Mouse (Mus musculus) ovary, postnatal 10 days (tissue): ENCODE data around the gene Abhd16a.

ENCODE experiments used
- DNase-seq: peaks from one replicate; pipeline ENCODE4 v3.0.0; 2022; ENCODE audit warnings: low spot score

Gene Abhd16a

DNA sequence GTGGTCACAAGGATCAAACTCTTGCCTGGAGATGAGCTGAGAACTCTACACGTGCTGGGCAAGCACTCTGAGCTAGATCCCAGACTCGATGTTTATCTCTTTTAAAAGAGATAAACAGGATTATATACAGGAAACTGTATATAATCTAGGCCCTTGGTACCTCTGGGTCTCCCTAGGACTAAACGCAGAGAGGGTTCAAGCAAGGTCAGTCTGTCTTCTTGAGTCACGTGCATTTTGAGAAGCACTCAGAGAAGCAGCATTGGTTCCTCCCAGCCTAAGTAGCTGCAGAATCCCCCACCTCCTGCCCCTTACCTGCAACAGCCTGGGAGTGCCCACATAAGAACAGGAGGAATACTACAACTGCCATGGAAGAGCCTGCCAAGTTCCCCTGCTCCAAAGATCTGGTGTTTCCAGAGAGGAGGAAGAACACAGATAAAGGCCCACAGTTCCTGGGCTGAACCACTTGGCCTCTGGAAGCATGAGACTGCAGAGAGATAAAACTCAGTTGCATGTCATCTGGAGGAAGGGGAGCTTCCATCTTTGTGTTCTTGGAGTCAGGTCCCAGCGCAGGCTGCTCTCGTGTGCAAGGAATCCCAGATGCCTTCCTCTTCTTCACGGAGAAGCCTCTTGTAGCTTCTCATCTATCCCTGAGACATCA is 3.7 kb upstream of the Abhd16a start, which contains the start of gene Ly6g6f:
TSS of gene Ly6g6f (minus strand) at position 403 of the 658 bp plus-strand sequence.
- DNase-seq: no peak

DNA sequence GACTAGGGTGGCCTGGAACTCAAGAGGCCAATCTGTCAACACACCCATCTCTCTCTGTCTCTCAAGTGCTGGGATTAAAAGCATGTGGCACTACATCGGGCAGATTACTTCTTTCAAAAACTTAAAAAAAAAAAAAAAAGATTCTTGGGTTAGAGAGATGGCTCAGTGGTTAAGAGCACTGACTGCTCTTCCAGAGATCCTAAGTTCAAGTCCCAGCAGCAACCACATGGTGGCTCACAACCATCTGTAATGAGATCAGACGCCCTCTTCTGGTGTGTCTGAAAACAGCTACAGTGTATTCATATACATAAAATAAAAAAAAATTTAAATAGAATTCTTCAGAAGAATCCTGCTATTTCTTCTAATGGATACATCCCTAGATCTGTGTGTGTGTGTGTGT is 912 bp upstream of the Abhd16a start:
- no peak for DNase-seq

DNA sequence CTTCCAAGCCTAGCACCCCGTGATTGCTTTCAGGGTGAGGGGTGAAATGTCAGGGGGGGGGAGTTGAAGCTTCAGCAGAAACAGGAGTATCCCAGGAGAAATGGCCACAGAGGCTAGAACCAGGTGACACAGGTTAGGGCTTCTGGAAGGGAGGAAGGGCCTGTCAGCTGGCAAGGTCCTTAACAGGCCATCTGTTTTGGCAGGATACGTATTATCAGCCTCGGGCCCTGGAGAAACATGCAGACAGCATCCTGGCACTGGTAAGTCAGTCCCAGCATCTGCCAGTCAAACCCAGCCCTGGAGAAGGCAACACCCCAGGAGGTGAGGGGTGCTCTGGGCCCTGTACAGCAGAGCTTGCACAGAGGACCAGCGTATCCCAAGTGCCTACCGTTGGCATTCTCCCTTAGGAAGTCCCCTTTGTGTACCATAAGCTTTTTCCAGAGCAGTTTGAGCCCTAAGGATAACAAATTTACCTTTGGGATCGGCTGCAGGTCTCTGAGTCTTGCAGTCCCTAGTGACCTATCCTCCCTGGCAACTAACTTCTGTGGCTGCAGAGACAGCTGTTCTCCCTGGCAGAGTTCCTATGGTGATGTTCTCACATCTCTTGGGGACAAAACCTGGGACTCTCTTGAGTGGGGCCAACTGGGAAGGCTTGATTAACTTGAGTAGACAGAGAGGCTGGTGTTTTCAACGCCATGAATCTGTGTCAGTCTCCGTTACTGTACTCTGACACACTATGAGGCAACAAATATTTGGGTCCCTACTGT is 1.3 kb downstream of the Abhd16a start:
- no peak for DNase-seq

DNA sequence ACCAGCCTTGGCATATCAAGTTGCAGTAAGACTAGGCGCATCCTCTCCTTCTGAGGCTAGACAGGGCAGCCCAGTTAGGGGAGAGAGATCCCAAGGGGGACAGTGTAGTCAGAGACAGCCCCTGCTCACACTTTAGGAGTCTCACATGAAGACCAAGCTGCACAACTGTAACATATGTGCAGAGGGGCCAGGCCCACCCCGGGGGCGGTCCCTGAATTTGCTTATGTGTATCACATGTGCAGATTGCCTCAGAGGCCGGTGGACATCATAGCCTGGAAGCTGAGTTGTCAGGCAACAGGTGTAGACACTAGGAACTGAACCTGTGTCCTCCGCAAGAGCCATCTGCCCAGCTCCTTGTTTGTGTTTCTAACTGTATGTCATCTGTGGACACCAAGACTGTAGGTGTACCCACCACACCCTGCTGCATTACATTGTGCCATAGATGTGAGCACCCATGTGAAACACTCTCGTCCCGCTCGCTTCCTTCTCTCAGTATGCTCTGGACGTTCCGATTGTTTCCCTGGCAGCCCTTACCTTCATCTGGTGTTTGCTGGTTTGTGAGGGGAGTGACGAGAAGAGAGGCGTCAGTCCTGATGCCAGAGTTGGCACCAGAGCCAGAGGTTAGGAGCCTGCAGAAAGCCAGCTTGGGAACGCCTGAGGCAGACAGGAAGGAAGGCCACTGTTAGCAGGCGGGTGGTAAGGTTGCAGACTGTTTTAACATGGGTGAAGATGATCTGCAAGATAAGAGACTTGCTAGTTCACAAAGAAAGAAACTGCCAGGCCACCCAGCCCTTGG is 3.5 kb downstream of the Abhd16a start:
- DNase-seq: no peak

DNA sequence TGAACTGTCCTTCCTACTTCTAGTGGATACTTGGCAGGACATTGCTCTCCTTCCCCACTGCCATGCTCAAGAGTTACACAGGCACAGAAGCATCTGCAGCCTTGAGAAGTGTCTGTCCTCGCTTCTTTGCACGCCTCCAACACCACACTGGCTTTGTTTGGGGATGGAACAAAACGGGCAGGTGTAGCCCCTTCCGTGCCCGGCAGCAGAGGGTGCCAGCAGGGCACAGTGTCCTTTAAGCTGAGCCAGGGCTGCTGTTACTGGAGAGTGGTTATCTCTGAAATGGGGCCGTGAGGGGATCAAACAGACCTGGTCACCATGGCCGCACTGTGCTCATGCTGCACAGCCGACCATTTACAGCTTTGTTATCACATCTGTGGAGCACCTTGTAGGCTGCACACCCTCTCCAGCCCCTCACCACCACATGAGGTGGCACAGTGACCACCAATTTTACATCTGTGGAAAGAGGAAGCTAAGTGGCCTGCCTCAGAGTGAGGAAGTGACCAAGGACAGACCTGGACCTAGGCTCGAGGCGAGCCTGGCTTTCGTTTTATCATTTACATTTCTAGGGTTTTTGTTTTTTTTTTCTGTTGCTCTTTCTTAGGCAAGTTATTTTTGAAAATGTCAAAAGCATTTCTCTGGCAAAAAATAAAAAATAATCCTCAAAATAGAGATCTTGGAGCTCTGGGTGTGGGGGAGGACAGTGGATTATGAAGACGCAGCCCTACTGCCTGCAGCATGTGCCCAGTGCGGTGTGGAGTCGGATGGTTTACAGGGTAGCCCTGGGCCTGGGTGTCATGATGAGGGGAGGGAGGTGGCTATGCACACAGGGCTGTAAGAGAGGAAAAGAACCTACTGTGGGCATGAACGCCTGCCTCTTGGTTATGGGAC is 5.7 kb downstream of the Abhd16a start:
- DNase-seq: no peak

DNA sequence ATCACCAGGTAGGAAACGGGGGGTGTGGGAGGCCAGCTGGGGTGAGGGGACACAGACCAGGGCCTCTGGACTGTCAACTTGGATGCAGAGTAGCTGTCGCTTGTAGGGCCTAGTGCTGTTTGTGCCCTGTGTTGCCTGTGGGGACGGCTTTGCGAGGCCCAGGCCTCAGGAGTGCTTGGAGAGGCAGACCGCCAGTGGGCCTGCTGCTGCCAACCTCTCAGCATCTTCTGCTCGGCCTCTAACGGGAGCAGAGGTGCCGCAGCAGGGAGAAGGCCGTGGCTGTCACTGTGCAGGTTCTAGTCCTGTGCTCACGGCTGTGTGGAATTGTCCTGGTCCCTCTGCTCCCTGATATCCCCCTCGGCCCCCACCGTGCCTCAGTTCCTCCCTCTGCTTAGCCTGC is 7.5 kb downstream of the Abhd16a start:
- no peak for DNase-seq

DNA sequence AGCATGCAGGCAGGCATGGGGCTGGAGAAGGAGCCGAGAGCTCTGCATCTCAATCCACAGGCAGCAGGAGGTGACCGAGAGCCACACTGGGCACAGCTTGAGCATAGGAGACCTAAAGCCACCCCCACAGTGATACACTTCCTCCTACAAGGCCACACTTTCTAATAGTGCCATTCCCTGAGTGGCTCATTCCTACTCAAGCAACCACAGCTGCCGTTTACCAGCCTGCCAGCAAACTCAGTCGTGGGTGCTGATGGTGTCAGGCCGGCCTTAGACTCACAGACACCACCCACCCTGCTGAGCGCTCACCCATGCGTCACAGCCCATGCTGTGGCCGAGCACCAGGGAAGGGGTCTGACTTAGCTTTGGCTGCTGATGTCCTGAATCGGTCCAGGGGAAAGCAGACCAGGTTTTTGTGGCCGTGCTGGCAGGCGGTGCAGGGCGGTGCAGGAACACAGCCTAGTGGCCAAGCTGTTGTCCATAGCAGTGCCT is 8.1 kb downstream of the Abhd16a start:
- no peak for DNase-seq

DNA sequence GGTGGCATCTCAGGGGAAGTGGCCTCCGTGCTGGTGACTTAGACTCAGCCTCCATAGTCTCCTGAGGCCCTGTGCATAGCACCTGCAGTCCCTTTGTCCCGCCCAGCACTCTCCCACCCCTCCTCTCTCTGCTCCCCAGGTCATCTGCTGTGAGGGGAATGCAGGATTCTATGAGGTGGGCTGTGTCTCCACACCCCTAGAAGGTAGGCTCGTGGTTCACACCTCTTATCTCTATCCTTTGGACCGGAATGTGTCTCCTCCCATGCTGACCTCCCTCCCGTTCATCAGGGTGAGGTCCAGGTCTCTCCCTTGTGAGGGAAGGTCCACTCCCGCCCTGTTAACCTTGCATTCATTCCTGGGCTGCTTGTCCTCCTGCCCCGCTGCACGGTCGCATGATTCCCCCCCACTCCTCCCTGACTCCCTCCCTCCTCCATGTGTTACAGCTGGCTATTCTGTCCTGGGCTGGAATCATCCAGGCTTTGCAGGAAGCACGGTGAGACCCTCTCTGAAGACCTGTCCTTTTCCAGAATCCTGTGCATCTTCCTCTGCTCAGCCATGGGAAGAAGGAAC is 11.2 kb downstream of the Abhd16a start:
- DNase-seq: no peak

DNA sequence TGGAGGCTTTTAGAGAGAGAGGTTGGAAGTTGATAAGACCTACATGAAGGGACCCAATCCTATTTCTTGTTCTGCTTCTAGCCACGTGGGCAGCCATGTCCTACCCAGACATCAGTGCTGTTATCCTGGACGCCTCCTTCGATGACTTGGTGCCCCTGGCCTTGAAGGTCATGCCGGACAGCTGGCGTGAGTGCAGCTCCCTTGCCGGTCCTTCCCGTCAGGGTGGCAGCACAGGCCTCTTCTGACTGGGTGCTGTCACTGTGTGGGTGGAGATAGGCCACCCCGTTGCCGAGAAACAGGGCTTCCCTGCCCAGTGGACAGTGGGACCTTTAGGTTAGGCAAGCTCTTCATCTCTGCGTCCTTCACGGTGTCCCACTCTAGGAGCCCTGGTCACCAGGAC is 12.1 kb downstream of the Abhd16a start:
- DNase-seq: no peak

DNA sequence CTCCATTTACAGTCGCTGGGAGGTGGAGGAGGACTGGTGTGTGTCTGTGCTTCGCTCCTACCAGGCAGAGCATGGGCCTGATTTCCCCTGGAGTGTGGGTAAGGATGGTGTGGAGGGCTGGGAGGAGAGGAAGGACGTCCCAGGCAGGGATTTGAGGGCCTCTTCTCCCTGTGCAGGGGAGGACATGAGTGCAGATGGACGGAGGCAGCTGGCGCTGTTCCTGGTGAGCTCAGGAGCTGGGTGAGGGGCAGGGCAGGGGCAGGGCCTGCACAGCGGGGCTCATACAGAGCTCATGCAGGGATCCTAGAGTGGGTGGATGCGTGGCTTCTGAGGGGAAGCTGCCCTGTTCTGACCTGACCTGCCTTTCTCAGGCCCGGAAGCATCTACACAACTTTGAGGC is 13.2 kb downstream of the Abhd16a start:
- DNase-seq: no peak

DNA sequence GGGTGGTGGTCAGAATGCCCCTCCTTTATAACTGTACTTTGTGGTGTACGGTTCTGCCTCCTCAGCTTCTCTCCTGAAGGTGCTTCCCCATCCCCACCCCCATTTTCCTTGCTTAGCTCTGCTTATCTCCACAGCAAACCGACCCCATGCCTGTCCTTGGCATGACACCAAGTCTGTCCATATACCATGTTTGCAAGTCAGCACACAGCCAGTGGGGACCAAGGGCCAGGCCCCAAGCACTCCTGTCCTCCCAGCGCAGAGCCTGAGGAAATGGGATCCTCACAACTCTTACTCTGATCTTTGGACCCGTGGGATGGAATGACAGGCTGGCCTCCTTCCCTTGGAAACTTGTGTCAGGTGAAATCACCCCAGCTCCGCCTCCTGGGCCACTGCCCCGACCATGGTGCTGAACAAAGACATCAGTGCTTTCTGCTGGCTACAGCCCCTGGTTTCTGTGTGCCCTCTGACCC is 14.2 kb downstream of the Abhd16a start:
- no peak for DNase-seq

DNA sequence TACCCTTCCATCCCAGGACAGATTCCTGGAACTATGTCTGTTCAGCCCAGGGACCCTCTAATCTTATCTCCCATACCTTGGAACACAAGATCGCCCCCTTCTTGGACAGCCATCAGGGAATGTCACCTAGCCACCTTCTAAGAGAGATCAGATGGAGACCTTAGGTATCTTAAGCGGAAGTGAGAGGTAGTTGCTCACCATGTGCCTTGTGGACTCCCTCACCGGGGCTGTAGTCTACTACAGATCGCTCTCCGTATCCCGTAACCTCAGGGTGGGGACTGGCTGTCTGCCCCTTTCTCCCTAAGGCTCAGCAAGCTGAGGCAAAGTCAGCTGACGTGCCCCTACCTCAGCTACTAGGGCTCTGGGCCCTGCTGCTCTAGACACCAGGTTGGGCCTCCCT is 15.0 kb downstream of the Abhd16a start:
- no peak for DNase-seq

DNA sequence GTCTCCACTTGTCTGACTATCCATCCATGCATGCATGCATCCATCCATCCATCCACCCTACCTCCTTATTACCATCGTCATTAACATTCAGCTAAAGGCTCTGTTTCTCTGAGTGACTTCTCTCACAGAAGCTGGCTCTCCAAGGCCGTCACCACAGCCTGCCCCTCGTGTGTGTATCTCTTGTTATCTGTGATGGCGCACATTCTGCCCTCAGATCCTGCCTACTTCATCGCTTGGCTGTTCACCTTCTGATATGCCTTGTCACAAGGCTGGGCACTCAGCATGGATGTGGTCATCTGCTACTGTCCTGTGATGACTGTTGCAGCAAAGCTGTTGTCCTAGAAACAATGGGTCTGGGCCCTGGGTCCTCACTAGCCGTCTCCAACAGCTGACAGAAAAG is 15.7 kb downstream of the Abhd16a start:
- no peak for DNase-seq

DNA sequence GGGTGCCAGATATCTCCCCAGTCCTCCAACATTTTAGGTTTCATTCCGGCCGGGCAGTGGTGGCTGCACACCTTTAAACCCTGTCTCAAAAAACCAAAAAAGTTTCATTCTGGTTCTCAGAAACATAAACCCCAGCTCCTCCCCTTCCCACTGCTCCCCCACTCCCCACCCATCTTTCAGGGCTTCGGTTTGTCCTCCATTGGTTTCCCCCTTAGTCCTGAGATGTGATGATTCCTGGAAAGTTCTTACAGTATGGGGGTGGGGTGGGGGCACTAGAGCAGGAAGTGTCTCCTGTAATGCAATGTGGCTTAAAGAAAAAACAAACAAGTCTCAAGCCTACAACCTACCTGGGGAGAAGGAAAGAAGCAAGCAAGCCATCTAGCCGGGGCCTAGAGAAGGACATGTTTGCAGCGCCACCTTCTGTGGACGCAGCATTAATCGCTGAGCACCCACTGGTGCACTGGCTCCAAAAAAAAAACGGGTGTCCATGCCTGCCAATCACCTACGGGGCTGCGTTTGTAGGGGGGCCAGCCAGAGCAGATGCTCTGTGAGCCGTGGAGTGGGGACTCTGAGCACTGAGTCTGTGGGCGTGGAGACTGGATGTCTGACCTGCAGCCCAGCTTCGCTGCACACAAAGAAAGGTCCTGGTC is 16.8 kb downstream of the Abhd16a start:
- no peak for DNase-seq

DNA sequence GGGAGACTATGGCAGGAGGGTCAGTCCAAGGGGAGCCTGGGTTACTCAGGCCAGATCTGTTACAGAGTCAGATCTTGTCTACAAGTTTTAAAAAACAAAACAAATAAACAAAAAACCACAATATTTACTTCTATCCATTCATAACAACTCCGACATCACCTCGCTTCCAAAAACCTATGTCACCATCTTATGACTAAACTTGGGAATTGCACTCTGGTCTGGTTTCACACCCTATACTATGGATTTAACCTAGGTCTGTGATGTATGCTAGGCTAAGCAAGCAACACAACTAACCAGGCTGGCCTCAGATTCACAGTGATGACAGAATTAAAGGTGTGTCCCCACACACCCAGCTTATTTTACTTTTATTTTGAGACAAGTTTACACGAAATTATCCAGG is 17.5 kb downstream of the Abhd16a start:
- DNase-seq: no peak

DNA sequence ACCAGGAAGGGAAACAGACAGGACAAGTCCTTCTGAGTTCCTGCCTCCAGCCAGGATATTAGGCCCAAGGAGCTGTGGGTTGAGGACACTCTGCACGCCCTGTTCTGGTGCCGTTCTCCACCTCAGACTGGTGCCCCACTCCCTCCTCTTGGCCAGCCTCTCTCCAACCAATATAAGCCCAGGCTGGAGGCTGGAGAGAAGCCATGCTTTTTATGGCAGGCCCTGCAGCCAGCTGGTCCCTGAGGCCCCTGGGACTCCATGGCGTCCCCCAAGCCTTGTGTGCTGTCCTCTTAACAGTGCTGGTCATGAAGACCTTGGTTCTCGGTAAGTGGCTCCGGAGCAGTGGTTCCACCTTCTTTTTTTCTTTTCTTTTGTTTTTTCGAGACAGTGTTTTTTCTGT is 19.0 kb downstream of the Abhd16a start, which contains the start of gene Ly6g5c:
TSS of gene Ly6g5c (plus strand) at position 183 of the 400 bp plus-strand sequence.
- DNase-seq: no peak

DNA sequence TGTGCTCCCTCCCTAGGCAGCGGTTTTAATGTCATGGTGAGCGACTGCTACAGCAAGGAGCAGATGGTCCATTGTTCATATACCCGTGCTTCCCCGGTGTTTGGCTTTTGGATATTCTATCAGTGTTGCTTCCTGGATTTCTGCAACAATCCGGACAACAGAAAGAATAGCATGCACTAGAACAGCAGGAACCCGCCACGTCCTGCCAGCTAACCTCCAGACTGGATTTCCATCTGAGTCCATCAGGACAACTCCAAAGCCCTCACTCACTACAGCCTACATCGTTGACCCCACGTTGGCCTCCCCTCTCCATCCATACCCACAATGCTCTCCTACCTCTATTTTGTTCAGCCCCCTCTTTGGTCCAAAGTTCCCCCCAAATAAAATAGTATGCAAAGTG is 22.7 kb downstream of the Abhd16a start:
- DNase-seq: no peak

DNA sequence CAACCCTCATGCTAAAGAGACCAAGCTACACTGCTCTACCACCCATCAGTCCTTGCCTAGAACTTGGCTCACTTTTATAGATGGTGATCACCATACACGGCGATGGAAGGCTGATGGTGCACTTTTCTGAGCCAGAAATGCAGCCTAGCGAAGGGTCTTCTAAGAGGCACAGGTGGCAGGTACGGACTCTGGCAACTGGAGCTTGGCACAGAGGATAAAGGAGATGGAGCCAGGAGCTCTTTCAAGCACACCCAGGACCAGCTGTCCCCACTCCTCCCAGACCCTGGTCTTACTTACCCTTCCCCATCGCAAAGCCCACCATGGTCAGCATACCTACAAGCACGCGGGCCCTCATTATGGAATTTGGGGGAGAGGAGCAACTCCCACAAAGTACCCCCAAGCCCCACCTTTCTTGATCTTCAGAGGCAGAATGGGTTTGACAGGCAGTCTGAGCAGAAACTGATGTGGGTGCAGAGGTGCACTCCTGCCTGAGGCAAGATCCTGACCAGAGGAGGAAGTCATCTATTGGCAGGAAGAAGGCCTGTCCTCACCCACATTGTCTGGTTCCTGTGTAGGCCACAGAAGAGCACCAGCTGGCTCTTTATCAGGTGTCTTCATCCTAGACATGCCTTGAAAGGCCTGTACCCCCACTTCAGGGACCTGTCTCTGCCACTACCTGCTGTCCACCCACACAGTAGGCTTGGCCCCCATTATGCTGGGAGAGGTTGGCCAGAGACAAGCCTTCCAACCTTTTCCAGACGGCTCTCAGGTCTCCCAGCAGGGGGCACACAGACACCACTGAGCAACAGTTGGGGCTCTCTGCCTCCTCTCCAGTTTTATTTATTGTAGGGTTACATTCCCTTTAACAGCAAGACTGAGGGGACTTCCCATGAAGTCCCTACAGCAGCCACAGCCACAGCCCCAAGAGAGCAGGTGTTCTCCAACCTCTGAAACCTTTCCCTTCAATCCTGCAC is 26.3 kb downstream of the Abhd16a start, which contains the start of gene Ly6g5b:
TSS of gene Ly6g5b (minus strand) at position 383 of the 974 bp plus-strand sequence.
- DNase-seq: no peak

DNA sequence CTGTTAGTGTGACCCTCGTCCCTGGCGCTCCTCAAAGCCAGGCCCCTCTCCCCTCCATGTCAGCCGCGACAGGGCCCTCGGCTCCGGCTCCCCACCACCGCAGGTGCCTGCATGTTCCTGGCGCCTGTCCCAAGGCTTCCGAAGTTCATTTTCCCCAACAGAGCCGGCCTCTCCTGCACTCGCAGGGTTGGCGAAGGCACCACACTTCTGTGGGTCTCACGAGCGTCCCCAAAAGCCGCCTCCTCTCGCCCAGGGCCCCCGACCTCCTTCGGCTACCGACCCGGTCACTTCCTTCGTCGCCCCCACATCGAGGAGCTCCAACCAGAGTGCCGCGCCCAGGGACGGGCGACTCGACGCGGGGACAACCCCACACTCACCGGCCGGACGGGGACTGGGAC is 31.7 kb downstream of the Abhd16a start:
- DNase-seq: no peak
